Mouse (Mus musculus) brain, embryonic 14.5 days (tissue): ENCODE measurements around the gene Ctcf. TPM values are rescaled to one million over a fixed set of nuclear protein-coding genes. Genes with fewer than 3 reads are reported as not detected.

ENCODE experiments used
- DNase-seq: peaks from one replicate; pipeline ENCODE4 v3.0.0-alpha.2; 2011; ENCODE audit warnings: low read depth
- CTCF ChIP-seq: fragments of 200-500 bp; IDR thresholded peaks from 2 replicates; pipeline ENCODE4 v1.5.1; 2012; ENCODE audit warnings: inconsistent platforms, mild to moderate bottlenecking, moderate library complexity, borderline replicate concordance; ENCODE audit not compliant: insufficient read depth, insufficient read length; ENCODE audit errors: extremely low read depth
- POLR2A ChIP-seq: fragments of 200-500 bp; IDR thresholded peaks from 2 replicates; pipeline ENCODE4 v1.6.1; 2012; ENCODE audit warnings: mild to moderate bottlenecking, inconsistent platforms, borderline replicate concordance; ENCODE audit not compliant: poor library complexity, insufficient read depth, insufficient read length, severe bottlenecking; ENCODE audit errors: extremely low read depth
- polyA plus RNA-seq: library from polyadenylated mRNA; depleted of rRNA; stranded (reverse); fragments of >200 nt; gene quantifications from 2 replicates; pipeline ENCODE4 v1.2.3, GENCODE M21; 2012

Ctcf gene
- polyA plus RNA-seq, 1 experiment = 54.8 TPM

DNA sequence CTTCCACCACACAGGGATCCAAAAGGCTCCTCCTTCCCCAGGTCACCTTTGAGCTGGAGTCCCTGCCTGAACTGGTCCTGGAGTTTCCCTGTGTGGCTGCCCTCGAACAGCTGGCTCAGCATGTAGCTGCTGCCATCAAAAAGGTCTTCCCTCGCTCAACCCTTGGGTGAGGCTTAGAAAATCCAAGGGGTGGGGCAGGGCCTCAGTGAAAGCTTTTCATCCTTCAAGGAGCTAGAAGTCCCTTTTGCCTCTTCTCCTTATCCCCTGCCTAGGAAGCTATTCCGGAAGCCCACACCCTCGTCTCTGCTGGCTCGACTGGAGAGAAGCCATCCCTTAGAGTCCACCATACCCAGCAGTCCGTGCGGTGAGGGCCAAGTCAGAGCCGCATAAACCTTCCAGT is 51.1 kb downstream of the Ctcf start:
- no peak for TF ChIP-seq CTCF
- no peak for TF ChIP-seq POLR2A
- no peak for DNase-seq

GRCm38 (mm10) chr8:105688242-105688752 is 51.9 kb downstream of the Ctcf start:
- TF ChIP-seq POLR2A (no peak), CTCF (no peak)
- DNase-seq = no peak

DNA sequence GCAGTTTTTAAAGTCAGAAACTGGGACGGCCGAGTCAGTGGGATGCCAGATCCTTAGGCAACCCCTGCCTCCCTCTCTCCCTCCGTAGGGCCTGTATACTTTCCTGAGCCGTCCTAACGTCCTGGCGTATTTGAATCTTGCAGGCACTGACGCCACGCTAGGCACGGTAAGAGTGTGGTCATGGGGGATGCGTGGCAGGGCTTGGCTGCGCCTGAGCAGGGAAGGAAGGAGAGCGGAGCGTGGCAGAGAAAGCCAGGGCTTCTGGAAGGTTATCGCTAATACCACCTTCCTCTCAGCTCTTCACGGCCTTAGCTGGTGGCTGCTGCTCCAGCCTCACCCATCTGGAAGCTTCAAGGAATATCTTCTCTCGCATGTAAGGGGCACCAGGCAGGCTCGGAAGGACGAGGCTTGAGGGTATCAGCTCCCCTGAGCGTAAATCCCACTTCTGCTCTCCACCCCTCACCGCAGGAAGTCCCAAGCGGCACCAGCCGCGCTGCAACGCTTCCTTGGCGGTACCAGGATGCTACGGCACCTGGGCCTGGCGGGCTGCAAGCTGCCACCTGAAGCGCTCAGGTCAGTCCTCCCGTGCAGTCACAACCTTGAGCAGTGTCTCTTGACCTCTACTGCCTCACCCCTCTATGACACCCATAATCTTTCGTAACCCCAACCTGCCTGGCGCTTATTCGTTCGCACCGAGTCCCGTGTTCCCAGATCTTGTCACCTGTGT is 53.1 kb downstream of the Ctcf start:
- TF ChIP-seq POLR2A (no peak), CTCF (no peak)
- DNase-seq = no peak

DNA sequence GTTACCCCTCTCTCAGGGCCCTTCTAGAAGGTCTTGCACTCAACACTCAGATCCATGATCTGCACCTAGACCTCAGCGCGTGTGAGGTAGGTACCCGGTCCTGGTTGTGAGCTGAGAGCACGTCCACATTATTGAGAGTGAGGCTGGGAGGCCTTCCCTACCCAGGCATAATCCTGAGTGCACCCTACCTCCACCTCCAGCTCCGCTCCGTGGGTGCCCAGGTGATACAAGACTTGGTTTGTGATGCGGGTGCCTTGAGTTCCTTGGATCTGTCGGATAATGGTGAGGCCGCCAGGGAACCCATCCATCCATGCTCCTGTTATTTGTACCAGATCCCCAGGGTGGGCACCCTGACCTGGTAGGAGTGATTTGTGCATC is 53.6 kb downstream of the Ctcf start:
- no peak for DNase-seq
- TF ChIP-seq CTCF (no peak), POLR2A (no peak)

DNA sequence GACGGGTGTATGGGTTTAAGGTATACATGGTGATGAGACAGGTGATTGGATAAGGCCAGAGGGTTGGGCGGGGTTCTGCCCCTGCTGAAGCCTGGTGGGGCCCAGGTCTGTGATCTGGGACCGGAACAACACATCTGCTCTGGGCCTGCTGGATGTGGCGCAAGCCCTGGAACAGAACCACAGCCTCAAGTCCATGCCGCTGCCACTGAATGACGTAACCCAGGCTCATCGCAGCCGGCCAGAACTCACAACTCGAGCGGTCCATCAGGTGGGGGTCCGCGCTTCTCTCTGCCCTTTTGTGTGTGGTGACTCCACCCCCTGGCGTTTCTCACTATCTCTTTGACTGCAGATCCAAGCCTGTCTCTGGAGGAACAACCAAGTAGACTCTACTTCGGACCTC is 54.6 kb downstream of the Ctcf start:
- TF ChIP-seq POLR2A (no peak), CTCF (no peak)

DNA sequence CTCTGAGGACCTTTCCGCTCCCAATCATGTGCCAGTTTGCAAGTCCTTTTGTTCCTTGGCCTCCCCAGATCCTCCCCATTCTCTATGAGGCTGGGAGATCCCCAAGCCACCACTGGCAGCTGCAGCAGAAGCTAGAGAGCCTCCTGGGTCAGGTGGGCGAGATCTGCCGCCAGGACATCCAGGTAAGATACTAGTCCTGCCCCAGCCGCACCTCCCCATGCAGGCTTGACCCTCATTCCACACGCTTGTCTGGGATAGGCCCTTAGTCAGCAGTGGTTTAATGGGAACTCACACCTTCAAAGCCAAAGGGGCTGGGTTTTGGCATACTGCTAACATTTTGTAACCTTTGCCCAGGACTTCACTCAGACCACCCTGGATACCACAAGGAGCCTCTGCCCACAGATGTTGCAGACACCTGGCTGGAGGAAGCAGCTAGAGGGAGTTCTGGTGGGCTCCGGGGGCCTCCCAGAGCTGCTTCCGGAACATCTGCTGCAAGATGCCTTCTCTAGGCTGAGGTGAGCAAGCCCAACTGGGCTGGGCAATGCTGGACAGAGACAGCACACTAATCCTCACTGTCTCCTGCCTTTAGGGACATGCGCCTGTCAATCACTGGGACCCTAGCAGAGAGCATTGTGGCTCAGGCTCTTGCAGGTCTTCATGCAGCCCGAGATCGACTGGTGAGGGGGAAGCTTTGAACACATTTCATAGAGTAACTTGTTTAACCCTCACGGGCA is 56.2 kb downstream of the Ctcf start:
- TF ChIP-seq CTCF (no peak), POLR2A (no peak)
- no peak for DNase-seq

More for the DNA sequence above, 54.6 kb downstream of the Ctcf start:
- no peak for DNase-seq

DNA sequence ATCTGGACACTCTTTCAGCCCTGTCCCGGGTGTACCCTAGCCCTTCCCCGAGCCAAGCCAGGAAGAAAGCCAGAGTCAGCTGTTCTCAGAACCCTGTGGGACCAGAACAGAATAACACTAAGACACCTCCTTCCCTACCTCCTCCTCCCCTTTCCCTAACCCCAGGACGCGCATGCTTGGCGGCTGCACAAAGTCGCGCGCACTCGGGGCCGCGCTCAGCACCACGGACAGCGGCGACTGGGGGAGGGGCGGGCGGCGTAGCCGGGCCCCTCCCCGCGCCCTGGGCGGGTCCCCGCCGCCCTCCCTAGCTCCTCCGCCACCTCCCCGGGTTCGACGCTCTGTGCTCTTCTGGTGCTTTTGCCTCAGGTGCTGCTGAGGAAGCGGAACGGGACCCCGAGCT is 57.3 kb downstream of the Ctcf start:
- no peak for TF ChIP-seq POLR2A
- TF ChIP-seq CTCF = no peak
- DNase-seq = peak; percentile 84

DNA sequence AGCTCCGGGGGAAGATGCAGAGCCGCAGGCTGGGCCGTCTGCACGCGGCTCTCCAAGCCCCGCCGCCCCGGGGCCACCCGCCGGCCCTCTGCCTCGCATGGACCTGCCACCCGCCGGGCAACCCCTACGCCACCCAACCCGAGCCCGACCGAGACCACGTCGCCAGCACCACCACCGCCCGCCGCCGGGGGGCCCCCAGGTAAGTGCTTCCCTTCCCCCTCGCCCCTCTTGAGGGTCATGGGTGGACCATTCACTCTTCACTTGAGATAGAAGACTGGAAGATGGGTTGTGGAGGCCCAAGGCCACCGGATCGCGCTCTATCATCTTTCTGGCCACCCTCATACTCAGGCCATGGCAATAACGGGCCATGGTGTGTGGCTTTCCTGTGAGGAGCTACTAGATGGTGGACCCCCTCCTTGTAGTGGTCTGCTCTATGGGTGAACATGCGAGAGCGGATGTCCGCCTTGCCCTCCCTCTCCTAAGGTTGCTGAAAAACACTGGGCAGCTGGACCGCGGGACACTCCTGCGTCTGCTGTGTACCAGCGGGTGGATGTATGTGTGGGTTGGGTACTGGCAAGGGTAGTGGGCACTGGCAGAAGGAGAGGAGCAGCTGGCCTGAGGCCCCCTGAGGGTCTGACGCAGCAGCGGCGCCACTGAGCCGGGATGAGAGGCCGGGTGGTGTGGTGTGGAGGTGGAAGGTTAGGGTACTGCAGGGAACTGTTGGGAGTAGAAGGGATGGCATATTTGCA is 57.9 kb downstream of the Ctcf start:
- peak; percentile 48 for DNase-seq
- TF ChIP-seq CTCF (peak; percentile 27; the same call in 1 of the 2 replicates), POLR2A (no peak)

DNA sequence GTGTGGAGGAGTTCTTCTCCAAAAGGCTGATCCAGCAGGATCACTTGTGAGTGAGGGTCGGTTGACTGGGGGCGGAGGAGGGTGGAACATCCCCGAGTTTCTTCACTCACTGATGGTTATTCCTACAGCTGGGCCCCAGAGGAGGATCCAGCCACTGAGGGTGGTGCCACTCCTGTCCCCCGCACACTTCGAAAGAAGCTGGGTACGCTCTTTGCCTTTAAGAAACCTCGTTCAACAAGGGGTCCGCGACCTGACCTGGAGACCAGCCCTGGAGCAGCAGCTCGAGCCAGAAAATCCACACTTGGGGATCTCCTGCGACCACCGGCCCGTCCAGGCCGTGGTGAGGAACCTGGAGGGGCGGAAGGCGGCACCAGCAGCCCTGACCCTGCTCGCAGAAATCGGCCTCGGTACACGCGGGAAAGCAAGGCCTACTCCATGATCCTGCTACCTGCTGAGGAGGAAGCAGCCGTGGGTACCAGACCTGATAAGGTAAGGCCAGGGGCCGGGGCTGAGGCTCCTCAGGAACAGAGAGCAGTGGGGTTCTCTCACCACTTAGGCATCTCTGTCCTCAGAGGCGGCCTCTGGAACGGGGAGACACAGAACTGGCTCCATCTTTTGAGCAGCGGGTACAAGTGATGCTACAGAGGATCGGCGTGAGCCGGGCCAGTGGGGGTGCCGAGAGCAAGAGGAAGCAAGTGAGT is 58.9 kb downstream of the Ctcf start:
- no peak for DNase-seq
- TF ChIP-seq CTCF (no peak), POLR2A (no peak)

- TF ChIP-seq POLR2A (no peak), CTCF (no peak)
- DNase-seq = no peak
Observed at GRCm38 (mm10) chr8:105697196-105697780, 60.9 kb downstream of the Ctcf start.

DNA sequence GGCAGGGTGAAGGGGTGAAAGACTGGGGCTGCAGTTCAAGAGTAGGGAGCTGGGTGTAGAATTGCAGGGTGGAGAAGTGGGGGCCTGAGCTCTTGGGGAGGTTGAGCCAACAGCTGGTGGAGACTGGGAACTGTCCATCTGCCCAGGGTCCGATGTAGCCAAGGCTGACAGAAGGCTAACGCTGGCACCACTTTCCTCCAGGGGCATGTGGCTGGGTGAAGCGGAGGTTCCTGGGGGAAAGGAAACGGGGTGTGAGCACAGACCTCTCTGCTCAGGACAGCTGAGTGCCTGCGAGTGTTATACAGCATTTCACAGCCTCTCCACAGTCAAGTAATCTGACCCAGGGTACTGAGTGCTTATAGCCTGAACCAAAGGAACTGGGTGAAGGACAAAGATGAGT is 62.4 kb downstream of the Ctcf start:
- DNase-seq = no peak
- TF ChIP-seq CTCF (no peak), POLR2A (no peak)
